Mouse (Mus musculus): ENCODE results near the gene Nos1ap. TPM values are rescaled to one million over a fixed set of nuclear protein-coding genes. Genes with fewer than 3 reads are reported as not detected.

Nos1ap gene
- total RNA-seq, 2 experiments from 2014 or later, result 5.8 to 12.4 TPM

DNA sequence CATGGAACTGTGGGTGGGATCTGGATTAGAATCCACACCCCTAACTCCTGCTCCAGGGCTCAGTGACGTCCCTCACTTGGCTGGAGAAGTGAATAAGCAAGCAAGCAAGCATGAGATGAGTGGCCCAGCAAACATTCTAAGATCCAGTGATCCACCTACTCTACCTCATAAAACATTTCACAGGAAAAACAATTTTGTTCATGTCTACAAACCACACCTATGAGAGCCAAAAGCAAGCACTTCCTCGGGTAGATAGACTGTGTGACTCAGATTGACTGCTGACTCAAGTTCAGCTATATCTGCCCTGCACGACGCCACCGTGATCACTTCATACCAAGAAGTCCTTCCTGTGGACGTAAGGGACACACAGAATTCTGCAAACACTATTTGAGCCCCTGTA lies 116.2 kb downstream of the Nos1ap start:
- ATAC-seq (replicated peaks; ENCODE audit: poor library complexity), result no peak

DNA sequence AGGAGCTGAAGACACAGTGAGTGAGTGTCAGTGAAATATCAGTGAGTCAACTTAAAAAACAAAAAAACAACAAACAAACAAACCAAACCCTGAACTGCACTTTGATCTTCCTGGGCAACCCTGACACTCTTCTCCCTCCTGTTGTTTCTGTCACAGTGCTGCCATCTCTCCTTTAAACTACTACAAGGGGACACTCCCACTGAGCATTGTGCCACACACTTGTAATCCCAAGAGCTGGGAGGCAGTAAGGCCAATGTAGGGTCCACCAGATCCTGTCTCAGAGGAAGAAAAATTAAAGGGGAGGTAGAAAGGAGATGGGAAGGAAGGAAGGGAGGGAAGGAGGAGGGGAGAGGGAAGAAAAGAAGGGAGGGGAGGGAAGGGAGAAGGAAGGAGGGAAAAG lies 116.8 kb downstream of the Nos1ap start:
- no peak for ATAC-seq (replicated peaks; ENCODE audit: poor library complexity)

DNA sequence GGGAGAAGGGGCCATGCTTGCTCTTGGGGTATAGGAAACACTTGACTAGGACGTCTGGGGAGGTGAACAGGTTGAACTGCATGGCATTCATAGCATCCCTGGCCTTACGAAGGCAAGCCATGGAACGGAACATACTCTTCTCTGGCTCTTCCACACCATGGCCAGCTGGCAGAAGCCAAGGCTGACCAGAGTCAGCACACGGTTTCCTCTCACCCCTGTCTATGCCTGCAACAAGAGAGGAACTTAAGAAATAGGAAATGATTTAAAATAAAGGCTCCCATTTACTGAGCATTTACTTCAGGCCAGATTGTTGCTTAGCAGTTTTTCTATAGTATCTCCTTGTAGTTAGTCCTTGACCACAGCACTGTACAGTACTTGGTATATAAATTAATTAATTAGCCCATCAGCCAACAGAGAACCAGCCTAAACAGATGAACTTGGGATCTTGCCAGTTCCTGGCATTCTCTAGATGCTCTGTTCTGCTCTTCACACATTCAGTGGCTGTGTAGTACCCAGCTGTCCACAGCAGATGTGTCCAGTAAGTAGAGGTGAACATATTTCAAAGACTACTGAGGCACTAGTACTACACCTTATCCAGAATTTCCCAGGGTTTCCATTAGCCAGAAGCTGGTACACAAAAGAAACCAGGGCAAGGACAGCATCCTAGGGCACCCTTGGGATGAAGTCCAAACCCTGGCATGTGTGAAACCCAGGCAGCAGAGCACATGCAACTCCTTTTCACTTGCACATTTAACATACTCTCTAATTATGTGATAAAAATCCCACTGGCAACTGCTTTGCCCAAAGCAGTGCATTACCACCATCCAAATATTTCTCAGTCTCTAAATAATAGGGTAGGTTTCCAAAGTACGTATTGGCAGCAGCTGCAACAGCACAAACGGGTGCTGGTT lies 123.3 kb downstream of the Nos1ap start:
- ATAC-seq (replicated peaks; ENCODE audit: poor library complexity), result peak; percentile 60

DNA sequence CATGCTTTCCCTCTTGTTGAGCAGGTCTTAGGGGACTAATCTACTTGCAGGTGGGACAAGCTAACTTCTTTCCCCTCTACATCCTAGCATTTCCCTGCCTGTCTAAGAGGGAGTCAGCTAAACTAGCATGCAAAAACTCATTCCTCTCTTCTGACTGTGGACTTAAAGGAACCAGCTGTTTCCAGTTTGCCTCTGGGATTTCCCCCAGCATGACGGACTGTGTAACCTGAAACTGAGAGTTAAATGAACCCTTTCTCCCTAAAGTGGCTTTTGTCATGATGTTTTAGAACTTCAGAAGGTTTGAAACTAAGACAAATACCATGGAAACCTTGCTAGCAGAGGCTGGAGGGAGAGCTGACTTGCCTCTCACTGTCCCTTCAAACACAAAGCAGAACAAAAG lies 127.5 kb downstream of the Nos1ap start:
- no peak for ATAC-seq (replicated peaks; ENCODE audit: poor library complexity)

DNA sequence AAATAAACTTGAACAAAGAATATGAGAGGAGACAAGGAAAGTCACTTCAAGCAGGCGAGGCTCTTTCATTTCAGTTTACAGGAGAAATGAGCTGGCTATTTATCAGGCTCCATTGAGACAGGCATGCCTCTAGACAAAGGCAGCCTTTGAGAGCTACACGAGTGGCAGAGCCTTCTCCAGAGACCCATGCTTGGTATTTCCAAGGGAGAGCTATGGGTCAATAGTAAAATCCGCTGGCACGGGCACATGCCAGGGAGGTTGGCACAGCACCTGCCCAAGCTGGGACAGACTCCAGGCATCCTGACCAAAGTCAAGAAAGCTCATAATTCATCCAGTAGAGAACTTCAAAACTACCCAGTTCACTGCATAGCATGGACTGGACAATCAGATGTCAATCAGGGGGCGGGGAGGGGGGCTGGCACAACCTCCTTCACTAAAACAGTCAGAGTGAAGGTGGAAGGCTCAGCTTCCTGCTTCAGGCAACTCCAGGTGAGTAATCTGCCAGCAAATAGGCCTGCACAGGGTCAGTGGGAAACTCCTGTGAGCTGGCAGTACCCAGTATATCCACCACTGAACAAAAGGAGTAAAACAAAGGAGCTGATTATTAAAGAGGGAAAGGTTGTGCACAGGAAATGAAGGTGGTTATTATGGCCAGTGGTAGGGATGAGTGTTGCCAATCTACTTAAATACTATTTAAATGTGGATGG lies 129.6 kb downstream of the Nos1ap start:
- ATAC-seq (replicated peaks; ENCODE audit: poor library complexity), result no peak

DNA sequence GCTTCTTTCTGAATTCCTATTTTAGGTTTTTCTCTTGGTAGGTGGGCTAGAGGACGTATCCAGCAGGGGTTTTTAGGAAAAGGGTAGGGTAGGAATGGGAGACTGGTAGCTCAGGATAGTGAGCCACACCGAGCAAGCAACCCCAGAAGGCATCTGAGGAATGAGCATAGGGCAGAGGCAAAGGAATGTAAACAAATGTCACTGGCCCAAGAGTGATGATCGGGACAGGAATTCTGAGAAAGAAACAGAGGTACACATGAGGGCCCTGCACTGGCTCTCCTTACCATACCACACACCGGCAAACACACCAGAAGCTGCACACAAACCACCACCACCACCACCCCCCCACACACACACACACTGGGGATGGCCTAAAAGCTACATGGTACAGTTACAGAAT lies 132.0 kb downstream of the Nos1ap start:
- ATAC-seq (replicated peaks; ENCODE audit: poor library complexity), result no peak

- ATAC-seq (replicated peaks; ENCODE audit: poor library complexity), result no peak
These were observed 133.6 kb downstream of the Nos1ap start for GRCm38 (mm10) chr1:170455910-170456700.

DNA sequence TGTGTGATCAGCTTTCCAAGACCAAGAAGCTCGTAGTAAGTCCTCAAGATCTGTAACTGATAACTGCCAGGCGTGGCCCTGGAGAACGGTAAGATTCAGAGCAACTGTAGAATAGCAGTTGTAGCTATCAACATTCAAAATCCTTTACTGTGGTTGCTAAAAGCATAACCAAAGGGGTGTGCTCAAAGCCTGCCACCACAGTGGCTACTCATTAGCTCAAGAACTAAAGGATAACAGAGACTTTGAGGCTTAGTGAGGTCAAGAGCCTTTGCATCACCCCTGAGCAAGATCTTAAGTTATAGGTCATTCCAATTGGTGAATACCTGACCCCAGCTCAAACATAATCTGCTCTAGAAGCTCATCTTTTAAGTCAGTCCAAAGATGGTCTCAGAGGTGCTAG lies 134.3 kb downstream of the Nos1ap start:
- no peak for ATAC-seq (replicated peaks; ENCODE audit: poor library complexity)

DNA sequence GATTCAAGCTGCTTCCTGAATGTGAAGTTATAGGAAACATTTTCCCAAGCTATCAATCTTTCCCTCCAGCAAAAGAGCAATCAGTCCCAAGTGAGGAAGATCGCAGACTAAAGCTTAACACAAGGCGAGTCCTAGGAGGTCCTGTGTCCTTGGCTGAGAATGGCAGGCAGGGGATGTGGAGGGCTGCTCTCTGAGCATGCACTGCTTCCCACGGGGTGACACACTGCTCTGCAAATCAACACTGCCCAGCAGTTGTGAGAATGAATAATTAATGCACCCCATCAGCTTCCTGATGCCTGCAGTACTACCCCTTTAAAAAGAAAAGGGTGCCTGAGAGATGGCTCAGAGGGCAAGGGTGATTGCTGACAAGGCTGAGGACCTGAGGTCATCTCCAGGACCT lies 136.2 kb downstream of the Nos1ap start:
- ATAC-seq (replicated peaks; ENCODE audit: poor library complexity), result no peak

GRCm38 (mm10) chr1:170448244-170448643 lies 141.4 kb downstream of the Nos1ap start:
- no peak for ATAC-seq (replicated peaks; ENCODE audit: poor library complexity)

GRCm38 (mm10) chr1:170445458-170445857 lies 144.2 kb downstream of the Nos1ap start:
- no peak for ATAC-seq (replicated peaks; ENCODE audit: poor library complexity)

DNA sequence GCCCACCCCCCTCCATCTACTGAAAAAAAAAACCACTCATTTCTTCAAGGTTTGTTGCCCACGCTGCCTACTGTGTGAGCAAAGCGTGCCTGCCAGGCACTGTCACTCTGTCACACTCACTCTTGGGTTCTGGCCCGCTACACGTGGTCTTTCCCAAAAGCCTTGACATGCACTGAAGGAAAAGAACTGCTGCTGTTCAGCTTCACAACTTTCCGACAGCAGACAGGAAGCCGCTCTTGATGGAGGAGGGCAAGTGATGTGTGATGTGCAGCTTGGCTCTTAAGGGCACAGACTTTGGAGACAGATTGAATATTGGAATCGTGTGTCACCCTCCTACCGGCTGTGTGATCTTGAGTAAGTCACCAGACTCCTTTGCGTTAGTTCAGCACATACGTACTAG lies 149.3 kb downstream of the Nos1ap start:
- ATAC-seq (replicated peaks; ENCODE audit: poor library complexity), result no peak

DNA sequence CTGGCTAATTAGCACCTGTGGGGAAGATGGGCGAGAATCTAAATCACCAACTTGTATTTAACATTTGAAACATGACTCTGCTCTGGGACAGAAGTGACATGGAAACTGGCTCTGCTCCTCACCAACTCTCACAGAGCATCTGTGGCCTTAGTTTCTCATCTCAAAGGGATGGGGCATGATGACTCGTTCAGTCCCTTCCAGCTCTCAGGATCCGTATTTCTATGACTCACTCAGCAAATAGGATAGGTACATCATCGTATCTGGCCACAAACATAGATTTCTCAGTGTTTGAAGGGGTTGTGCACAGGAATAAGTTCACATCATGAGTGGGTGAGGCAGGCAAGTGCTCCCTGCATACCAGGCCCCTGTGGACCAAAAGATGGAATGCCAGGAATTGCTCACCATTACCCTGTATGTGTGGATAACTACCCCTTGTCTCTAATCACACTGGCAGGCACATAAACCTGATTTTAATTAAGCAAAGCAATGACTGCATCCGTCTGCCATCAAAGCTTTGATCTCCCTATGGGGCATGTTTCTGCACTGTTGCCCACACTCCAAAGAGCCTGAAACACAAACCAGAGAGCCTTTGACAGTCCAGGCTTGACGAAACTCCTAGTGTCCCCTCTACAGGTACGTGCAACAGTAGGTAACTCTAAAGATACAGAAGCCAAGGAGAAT lies 151.1 kb downstream of the Nos1ap start:
- no peak for ATAC-seq (replicated peaks; ENCODE audit: poor library complexity)

GRCm38 (mm10) chr1:170434146-170434545 lies 155.5 kb downstream of the Nos1ap start:
- ATAC-seq (replicated peaks; ENCODE audit: poor library complexity), result no peak

GRCm38 (mm10) chr1:170433661-170434060 lies 156.0 kb downstream of the Nos1ap start:
- ATAC-seq (replicated peaks; ENCODE audit: poor library complexity), result no peak

DNA sequence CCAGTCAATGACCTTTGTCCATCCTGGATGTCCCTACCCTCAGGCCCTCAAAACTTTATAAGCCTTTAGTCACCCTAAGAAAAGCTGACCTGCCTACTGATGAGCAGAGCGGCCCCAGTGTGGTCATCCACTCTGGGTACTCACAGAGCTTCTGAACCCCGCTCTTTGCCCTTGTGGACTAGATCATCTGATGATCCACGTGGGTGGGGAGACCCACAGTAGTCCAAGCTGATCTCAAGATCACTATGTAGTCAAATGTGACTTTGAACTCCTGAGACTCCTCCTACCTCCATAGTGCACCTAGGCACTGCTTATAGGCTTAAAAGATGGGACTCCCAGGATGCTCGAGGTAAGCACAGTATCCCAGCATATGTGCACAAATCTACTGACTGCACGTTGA lies 157.4 kb downstream of the Nos1ap start:
- no peak for ATAC-seq (replicated peaks; ENCODE audit: poor library complexity)

- ATAC-seq (replicated peaks; ENCODE audit: poor library complexity), result no peak
These were observed 158.3 kb downstream of the Nos1ap start for GRCm38 (mm10) chr1:170431312-170431711.

DNA sequence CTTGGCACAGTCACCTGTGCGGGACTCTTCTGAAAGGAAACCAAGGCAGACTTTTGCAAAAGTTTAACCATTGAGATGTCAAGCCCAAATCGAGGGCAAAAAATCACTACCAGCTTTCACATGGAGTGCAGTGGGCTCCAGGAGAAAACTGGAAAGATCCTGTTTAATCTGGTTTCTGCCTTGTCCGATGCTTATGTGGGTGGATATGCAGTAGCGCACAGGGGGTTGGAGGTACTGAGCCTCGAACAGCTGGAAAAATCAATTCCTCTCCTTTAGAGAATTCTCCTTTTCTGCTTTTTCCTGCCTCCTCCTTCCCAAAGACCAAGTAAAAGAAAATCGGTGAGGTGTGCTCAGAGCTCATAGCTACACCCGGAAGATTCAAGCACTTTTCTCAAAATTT lies 159.0 kb downstream of the Nos1ap start:
- no peak for ATAC-seq (replicated peaks; ENCODE audit: poor library complexity)

GRCm38 (mm10) chr1:170429656-170430055 lies 160.0 kb downstream of the Nos1ap start:
- ATAC-seq (replicated peaks; ENCODE audit: poor library complexity), result no peak

DNA sequence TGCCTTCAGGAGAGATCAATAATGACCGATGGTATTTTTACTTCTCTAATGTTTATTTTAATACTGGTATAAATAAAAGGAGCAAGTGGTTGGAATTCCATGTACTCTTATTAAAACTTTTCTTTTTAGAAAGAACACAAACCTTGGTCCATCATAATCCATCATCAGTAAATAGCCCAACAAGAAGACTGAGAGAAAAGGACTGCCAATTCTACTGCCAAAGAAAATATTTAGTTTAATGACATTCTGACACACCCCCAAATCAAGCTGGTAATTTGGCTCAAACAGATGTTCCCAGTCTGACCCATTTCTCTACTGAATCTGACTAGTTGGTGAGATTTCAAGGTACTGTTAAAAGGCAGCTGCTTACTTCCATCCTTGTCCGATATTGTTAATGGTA lies 161.5 kb downstream of the Nos1ap start:
- ATAC-seq (replicated peaks; ENCODE audit: poor library complexity), result no peak

Measured in megakaryocyte progenitor cell, adult 5-6 weeks (primary cell).